Mouse (Mus musculus): ENCODE measurements around the gene F8a.
"Not testable (repeated sequence)": the region's sequence is repeated elsewhere in the genome, so short reads cannot be mapped to it uniquely, and the experiment has no call there.

F8a gene

GRCm38 (mm10) chrX:73227914-73228605, at the start of gene F8a:
TSS of gene F8a (plus strand) at chrX:73228291.
- peak; percentile 79 to 87 for DNase-seq (ENCODE audit: low spot score in 2 of 2)

GRCm38 (mm10) chrX:73191934-73192333, 36.2 kb upstream of the F8a start, which contains the start of gene Xlr3b:
TSS of gene Xlr3b (plus strand) at chrX:73192207.
- DNase-seq (ENCODE audit: low spot score in 2 of 2), result peak in 1 of 2 experiments; percentile 35

- DNase-seq (ENCODE audit: low spot score in 2 of 2), result not testable (repeated sequence)
Measured at GRCm38 (mm10) chrX:73213819-73214564, 14.1 kb upstream of the F8a start, which contains the start of gene Xlr4b. TSS of gene Xlr4b (plus strand) at chrX:73214333.

- no peak for DNase-seq (ENCODE audit: low spot score in 2 of 2)
Measured at GRCm38 (mm10) chrX:73225365-73225764, 2.7 kb upstream of the F8a start.

- DNase-seq (ENCODE audit: low spot score in 2 of 2), result peak; percentile 62 to 64
Measured at GRCm38 (mm10) chrX:73228606-73229214, 619 bp downstream of the F8a start.

- no peak for DNase-seq (ENCODE audit: low spot score in 2 of 2)
Measured at GRCm38 (mm10) chrX:73229288-73229687, 1.2 kb downstream of the F8a start.

GRCm38 (mm10) chrX:73242821-73243325, 14.8 kb downstream of the F8a start, which contains the start of gene Xlr4c:
TSS of gene Xlr4c (minus strand) at chrX:73243130.
- DNase-seq (ENCODE audit: low spot score in 2 of 2), result not testable (repeated sequence)

GRCm38 (mm10) chrX:73262428-73262827, 34.3 kb downstream of the F8a start:
- DNase-seq (ENCODE audit: low spot score in 2 of 2), result not testable (repeated sequence)

GRCm38 (mm10) chrX:73265270-73265669, 37.2 kb downstream of the F8a start, which contains the start of gene Xlr3c:
TSS of gene Xlr3c (minus strand) at chrX:73265390.
- not testable (repeated sequence) for DNase-seq (ENCODE audit: low spot score in 2 of 2)

Data from right cerebral cortex, postnatal 10 days (tissue).